Mouse (Mus musculus) olfactory bulb, adult 2 months (tissue): Measurements from ENCODE around the gene Pcyox1. TPM values are rescaled to one million over a fixed set of nuclear protein-coding genes. Genes with fewer than 3 reads are reported as not detected.

Source experiments
- H3K27ac ChIP-seq: fragments of 200-500 bp; 2 replicates; pipeline ENCODE4 v1.5.1; 2012; ENCODE audit warnings: low read depth, low read length; ENCODE audit not compliant: insufficient read depth
- H3K4me1 ChIP-seq: fragments of 200-500 bp; 2 replicates; pipeline ENCODE4 v1.6.1; 2012; ENCODE audit warnings: low read length; ENCODE audit not compliant: control insufficient read depth, insufficient read depth
- H3K4me3 ChIP-seq: fragments of 200-500 bp; 2 replicates; pipeline ENCODE4 v1.5.1; 2012; ENCODE audit warnings: mild to moderate bottlenecking, low read depth, low read length, moderate library complexity; ENCODE audit not compliant: insufficient read depth
- CTCF ChIP-seq: fragments of 200-500 bp; IDR thresholded peaks from 2 replicates; pipeline ENCODE4 v1.5.1; 2012; ENCODE audit warnings: low read depth, mild to moderate bottlenecking, low read length, moderate library complexity; ENCODE audit not compliant: insufficient read depth
- POLR2A ChIP-seq: fragments of 200-500 bp; IDR thresholded peaks from 2 replicates; pipeline ENCODE4 v1.6.1; 2012; ENCODE audit warnings: mild to moderate bottlenecking, low read depth, low read length, moderate library complexity; ENCODE audit not compliant: insufficient read depth
- WGBS: fragments of 180-500 bp; shearing (Covaris S2); methylation state at CpG from one replicate; pipeline ENCODE4 v1.1.7; 2018; 5-methylcytosine and 5-hydroxymethylcytosine counted together
- polyA plus RNA-seq: library from polyadenylated mRNA; stranded (reverse); fragments of >200 nt; gene quantifications from 2 replicates; pipeline ENCODE4 v1.2.4, GENCODE M21; 2012; ENCODE audit warnings: low replicate concordance; ENCODE audit not compliant: missing spikeins, insufficient read depth, insufficient read length

The Pcyox1 gene
- polyA plus RNA-seq, 1 experiment, result not detected

DNA sequence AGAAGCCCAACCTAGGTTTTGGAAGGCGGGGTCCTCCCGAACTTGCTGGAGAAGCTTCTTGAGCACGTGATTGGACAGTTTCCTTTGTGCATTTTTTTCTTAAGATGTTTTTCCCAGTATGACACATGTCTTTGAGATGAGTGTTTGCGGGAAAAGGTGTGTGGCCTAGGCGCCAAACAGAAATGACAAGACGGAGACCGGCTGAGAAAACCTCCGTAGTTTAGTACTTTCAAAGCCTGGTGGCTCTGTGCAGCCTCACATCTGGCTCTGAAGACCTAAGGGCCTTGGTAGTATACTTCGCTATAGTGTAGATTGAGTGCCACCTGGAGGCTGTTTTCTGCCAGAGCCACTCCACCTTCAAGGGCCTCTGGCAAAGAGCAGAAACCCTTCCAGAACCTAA, 4.0 kb upstream of the Pcyox1 start:
- no peak overlapping the region for H3K4me3 ChIP-seq
- no peaks in the 10 kb centered on the region for H3K4me1 ChIP-seq
- TF ChIP-seq POLR2A, result no peak
- no peak for TF ChIP-seq CTCF
- 4% methylated on average over 9 of the region's 9 CpGs for WGBS
- H3K27ac ChIP-seq, result no peak overlapping the region

DNA sequence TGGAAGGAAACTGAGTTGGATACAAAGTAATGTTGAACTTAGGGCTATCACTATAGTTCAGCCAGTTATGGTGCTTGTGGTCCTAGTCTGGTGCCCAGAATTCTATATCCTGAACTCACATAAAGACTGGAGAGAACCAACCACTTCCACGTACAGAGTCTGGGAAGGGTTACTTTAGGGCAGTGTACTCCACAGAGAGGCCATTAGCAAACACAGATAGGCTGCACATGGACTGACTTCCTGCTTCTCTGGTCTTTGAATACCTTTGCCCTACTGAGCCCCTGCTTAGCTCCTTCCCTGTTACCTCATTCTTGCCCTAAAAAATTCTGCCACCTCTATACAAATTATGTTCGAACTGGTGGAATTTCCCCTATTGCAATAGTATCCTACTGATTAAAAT, 3.0 kb upstream of the Pcyox1 start:
- H3K4me1 ChIP-seq, result peaks cover 4% of the 10 kb centered on the region
- no peak overlapping the region for H3K27ac ChIP-seq
- no peak overlapping the region for H3K4me3 ChIP-seq
- WGBS, result 84% methylated on average over 2 of the region's 2 CpGs
- TF ChIP-seq POLR2A (no peak), CTCF (no peak)

DNA sequence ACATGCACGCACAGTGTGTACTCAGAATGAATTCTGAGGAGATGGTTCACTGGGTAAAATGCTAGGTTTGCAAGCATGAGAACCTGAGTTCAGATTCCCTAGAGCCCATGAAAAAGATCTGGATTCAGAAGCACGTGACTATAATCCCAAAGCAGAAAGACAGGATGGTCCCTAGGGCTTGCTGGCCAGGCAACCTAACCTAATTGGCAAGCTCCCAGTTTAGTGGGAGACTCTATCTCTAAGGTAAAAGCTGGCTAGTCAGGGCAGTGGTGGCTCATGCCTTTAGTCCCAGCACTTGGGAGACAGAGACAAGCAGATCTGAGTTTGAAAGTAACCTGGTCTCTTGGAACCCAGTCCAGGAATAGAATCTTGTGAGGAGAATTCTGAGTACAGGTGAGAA, 2.0 kb upstream of the Pcyox1 start:
- Histone ChIP-seq H3K4me3 (no peak overlapping the region), H3K27ac (no peak overlapping the region), H3K4me1 (peaks cover 8% of the 10 kb centered on the region)
- WGBS, result 73% methylated on average over 2 of the region's 2 CpGs
- TF ChIP-seq CTCF, result no peak
- no peak for TF ChIP-seq POLR2A

DNA sequence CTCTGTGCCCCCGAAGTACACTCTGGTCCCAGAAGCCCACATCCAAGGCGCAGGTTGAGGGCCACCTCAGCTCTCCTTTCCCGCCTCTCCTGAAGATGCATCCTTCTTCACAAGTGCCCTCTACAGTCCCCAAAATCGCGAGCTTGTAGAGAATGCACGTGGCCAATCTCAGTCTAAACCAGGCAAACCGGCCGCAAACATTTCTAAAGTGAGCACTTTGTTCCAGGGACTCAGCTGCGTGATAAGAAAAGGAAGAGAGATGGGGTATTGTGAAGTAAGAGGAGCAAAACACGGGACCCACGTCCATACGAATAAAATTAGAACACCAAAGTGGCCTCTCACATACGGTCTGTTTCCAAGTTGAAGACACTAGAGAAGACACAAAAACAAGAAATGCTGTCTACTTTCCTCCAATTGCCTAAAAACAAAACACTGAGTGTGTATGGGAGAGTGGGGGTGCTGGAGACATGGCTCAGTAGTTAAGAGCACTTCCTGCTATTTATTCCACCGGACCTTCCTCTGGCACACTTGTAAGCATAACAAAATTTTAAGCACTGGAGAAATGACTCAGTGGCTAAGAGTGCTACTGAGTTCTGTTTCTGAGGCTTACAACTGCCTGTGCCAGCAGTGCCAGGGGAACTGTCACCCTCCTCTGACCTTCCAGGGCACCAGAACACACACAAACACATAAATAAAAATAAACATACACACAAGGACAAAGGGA, 465 bp upstream of the Pcyox1 start:
- 2% methylated on average over 14 of the region's 14 CpGs for WGBS
- H3K4me3 ChIP-seq, result peak overlapping the region; percentile 92
- peak overlapping the region; percentile 49; the same call in 1 of the 2 replicates for H3K27ac ChIP-seq
- H3K4me1 ChIP-seq, result peaks cover 10% of the 10 kb centered on the region
- TF ChIP-seq POLR2A (no peak), CTCF (no peak)

DNA sequence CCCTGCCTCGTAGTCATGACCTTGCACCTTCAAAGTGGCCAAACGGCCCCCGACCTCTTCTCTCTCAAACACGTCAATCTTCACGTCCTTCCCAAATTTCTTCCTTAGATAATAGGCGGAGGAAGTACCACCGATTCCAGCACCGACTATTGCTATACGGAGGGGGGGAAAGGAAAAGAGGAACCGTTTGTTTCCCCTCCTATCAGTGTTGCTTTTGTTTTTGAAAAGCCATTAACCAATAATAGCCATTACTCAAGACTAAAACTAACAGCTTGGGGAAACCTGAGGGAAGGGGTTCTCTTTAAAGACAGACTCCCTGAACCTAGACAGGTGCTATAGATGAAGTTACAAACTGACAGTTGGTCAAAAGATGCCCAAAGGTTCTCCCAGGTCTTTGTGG, 985 bp downstream of the Pcyox1 start:
- TF ChIP-seq POLR2A, result no peak
- TF ChIP-seq CTCF, result no peak
- Histone ChIP-seq H3K27ac (peak overlapping the region; percentile 31; the same call in 1 of the 2 replicates), H3K4me3 (peak overlapping the region; percentile 92), H3K4me1 (peaks cover 10% of the 10 kb centered on the region)
- 4% methylated on average over 10 of the region's 10 CpGs for WGBS

DNA sequence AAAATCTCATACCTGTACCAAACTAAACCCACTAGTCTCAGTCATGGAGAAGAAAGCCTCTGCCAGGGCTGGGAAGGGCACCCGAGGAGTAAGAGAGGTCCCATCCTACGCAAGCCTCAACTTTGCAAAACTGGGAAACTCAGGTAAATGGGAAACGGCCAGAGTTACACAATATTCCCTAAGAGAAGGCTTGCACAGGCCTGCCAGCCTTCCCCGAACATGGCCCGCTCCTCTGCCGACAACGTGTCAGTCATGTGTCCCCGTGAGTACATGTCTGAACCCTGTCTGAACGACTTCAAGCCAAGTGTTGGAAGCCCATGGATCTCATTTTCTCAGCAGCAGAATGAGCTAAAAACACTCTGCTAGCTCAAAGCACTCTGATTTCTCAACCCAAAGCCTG, 1.9 kb downstream of the Pcyox1 start:
- TF ChIP-seq CTCF (no peak), POLR2A (no peak)
- Histone ChIP-seq H3K4me1 (peaks cover 10% of the 10 kb centered on the region), H3K4me3 (no peak overlapping the region), H3K27ac (no peak overlapping the region)
- 72% methylated on average over 9 of the region's 9 CpGs for WGBS

DNA sequence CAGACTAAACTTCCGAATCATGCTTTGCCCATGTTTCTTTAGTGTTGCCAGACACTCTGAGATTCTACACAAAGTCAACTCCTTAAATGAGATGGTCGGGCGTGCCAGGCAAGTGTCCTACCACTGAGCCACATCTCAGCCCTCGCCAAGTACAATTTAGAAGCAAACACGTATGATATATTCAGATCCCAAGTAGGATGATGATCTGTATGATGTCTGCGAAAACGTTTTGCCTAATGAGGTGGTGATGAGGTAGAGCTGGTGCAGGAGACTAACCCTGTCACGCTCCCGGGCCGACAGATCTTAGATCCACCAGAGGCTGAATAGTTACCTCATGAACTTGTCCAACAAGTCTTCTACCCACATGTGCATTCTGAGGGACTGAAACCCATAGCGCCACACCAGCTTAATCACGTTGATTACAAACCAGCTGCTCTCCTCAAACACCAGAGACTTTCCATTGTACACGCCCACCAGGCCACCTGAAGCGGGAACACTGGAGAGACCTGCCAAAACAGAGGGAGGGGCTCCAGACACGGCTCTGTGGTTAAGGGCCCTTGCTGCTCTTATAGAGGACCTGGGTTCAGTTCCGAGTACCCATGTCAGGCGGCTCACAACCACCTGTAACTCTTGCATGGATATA, 2.8 kb downstream of the Pcyox1 start:
- no peak overlapping the region for H3K4me3 ChIP-seq
- TF ChIP-seq CTCF (no peak), POLR2A (no peak)
- 78% methylated on average over 17 of the region's 17 CpGs for WGBS

DNA sequence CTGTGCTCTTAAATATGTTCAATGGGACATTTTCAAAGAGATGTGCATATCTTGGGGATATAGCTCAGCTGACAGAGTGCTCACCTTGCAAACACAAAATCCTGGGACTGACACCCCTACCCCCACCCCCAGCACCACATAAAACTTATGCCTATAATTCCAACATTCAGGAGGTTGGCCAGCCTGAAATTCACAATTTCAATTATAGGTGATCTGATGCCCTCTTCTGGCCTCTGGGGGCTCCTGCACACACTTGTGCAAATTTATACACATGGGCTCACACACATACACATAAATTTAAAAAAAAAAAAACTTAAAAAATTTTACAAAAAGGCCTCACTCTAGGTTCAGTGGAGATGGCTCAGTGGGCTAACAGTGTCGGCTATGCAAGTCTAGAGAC, 3.8 kb downstream of the Pcyox1 start:
- WGBS, result 88% methylated on average over 1 of the region's 1 CpGs

More for the DNA sequence above, 2.8 kb downstream of the Pcyox1 start:
- peaks cover 10% of the 10 kb centered on the region for H3K4me1 ChIP-seq
- no peak overlapping the region for H3K27ac ChIP-seq

DNA sequence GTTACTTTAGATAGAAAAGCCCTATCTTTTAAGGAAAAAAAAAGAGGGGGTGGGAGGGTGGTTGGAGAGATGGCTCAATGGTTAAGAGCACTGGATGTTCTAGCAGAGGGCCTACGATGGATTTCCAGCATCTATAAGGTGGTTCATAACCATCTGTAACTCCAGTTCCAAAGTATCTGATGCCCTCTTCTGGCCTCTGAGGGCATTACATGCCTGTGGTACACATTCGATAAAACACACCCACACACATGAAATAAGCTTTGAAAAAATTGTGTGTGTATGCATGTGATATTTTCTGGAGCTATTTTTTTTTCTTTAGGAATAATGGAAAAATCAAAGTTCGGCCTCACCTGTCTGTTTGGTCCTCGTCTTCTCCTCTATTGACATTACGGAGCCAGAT, 5.6 kb downstream of the Pcyox1 start:
- 86% methylated on average over 5 of the region's 5 CpGs for WGBS
- no peak overlapping the region for H3K4me3 ChIP-seq
- no peak overlapping the region for H3K27ac ChIP-seq
- H3K4me1 ChIP-seq, result peaks cover 10% of the 10 kb centered on the region
- TF ChIP-seq CTCF (no peak), POLR2A (no peak)

More for the DNA sequence above, 3.8 kb downstream of the Pcyox1 start:
- Histone ChIP-seq H3K4me1 (peaks cover 10% of the 10 kb centered on the region), H3K27ac (no peak overlapping the region), H3K4me3 (no peak overlapping the region)
- no peak for TF ChIP-seq CTCF
- TF ChIP-seq POLR2A, result no peak

DNA sequence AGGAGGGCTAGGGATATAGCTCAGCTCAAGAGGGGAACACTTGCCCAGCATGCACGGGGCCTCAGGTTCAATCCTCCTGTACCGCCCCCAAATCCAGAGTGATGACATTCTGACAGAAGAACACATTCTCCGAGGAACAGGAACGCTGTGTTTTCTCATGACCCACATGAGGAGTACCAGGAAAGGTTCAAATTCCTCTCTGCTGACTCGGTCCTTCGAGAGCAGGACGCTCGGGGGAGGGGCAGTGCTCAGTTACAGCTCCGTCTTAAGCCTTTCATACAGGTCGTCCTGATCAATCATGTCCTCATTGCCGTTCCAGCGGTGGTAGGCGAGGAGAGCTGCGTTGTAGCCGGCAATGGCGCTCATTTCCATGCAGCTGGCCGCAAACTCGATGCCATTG, 8.5 kb downstream of the Pcyox1 start:
- no peak overlapping the region for H3K27ac ChIP-seq
- no peak for TF ChIP-seq POLR2A
- no peak for TF ChIP-seq CTCF
- no peak overlapping the region for H3K4me3 ChIP-seq
- WGBS, result 87% methylated on average over 18 of the region's 18 CpGs
- H3K4me1 ChIP-seq, result no peaks in the 10 kb centered on the region
